Mouse (Mus musculus): Measurements from ENCODE around the gene Capn10. TPM values are rescaled to one million over a fixed set of nuclear protein-coding genes. Genes with fewer than 3 reads are reported as not detected.
"Not testable (repeated sequence)": the region's sequence is repeated elsewhere in the genome, so short reads cannot be mapped to it uniquely, and the experiment has no call there.

Capn10 gene
- polyA plus RNA-seq, 1 experiment from 2014 or later, result 21.3 TPM

GRCm38 (mm10) chr1:92950607-92951006 is 16.4 kb downstream of the Capn10 start, which contains the start of gene Gpr35:
Gene Gpr35, plus strand, starts transcription at chr1:92950865.
- Histone ChIP-seq H3K4me3 (ENCODE audit: low read depth, low read length) (no peak within 1 kb of the TSS), H3K9ac (ENCODE audit: low read depth, low read length) (no peak within 1 kb of the TSS), H3K4me1 (replicated peaks; ENCODE audit: control insufficient read depth, insufficient read depth, low read length) (no peaks in the 10 kb centered on the region), H3K36me3 (ENCODE audit: control insufficient read depth, insufficient read depth, low read length) (0 out of 2 replicates have a peak, but pooled peaks cover 5% of the 10 kb centered on the region), H3K9me3 (ENCODE audit: control insufficient read depth, low read length) (no peaks in the 10 kb centered on the region), H3K27ac (ENCODE audit: low read depth, low read length) (no peak within 1 kb of the TSS), H3K27me3 (replicated peaks; ENCODE audit: control insufficient read depth, insufficient read depth, low read length) (no peaks in the 10 kb centered on the region), H3K4me2 (no peak within 1 kb of the TSS)
- 62% methylated on average over 5 of the region's 5 CpGs for WGBS
- no peak for DNase-seq (ENCODE audit: low spot score)
- no peak for ATAC-seq (replicated peaks; ENCODE audit: low FRiP score)

- WGBS, result 66% methylated on average over 2 of the region's 2 CpGs
- no peak overlapping the region for H3K4me3 ChIP-seq (ENCODE audit: low read depth, low read length)
- H3K9ac ChIP-seq (ENCODE audit: low read depth, low read length), result no peak overlapping the region
- no peaks in the 10 kb centered on the region for H3K9me3 ChIP-seq (ENCODE audit: control insufficient read depth, low read length)
- H3K4me2 ChIP-seq, result no peak overlapping the region
- H3K27me3 ChIP-seq (replicated peaks; ENCODE audit: control insufficient read depth, insufficient read depth, low read length), result no peaks in the 10 kb centered on the region
- DNase-seq (ENCODE audit: low spot score) (no peak), ATAC-seq (replicated peaks; ENCODE audit: low FRiP score) (no peak)
- H3K4me1 ChIP-seq (replicated peaks; ENCODE audit: control insufficient read depth, insufficient read depth, low read length), result no peaks in the 10 kb centered on the region
- no peaks in the 10 kb centered on the region for H3K36me3 ChIP-seq (ENCODE audit: control insufficient read depth, insufficient read depth, low read length)
- no peak overlapping the region for H3K27ac ChIP-seq (ENCODE audit: low read depth, low read length)
Observed at GRCm38 (mm10) chr1:92953641-92954040, 19.5 kb downstream of the Capn10 start.

GRCm38 (mm10) chr1:92956571-92957335 is 22.6 kb downstream of the Capn10 start:
- not testable (repeated sequence) for H3K27me3 ChIP-seq (replicated peaks; ENCODE audit: control insufficient read depth, insufficient read depth, low read length); H3K9me3 ChIP-seq (ENCODE audit: control insufficient read depth, low read length); H3K27ac ChIP-seq (ENCODE audit: low read depth, low read length); DNase-seq (ENCODE audit: low spot score); H3K36me3 ChIP-seq (ENCODE audit: control insufficient read depth, insufficient read depth, low read length); H3K4me3 ChIP-seq (ENCODE audit: low read depth, low read length); H3K4me1 ChIP-seq (replicated peaks; ENCODE audit: control insufficient read depth, insufficient read depth, low read length)
- peak; percentile 57 for ATAC-seq (replicated peaks; ENCODE audit: low FRiP score)
- WGBS, result 3% methylated on average over 10 of the region's 11 CpGs
- H3K9ac ChIP-seq (ENCODE audit: low read depth, low read length), result peak overlapping the region; percentile 7; the same call in 1 of the 2 replicates
- H3K4me2 ChIP-seq, result peak overlapping the region; percentile 54

GRCm38 (mm10) chr1:92958999-92959398 is 24.8 kb downstream of the Capn10 start:
- no peaks in the 10 kb centered on the region for H3K4me1 ChIP-seq (replicated peaks; ENCODE audit: control insufficient read depth, insufficient read depth, low read length)

GRCm38 (mm10) chr1:92970791-92971190 is 36.6 kb downstream of the Capn10 start:
- H3K4me1 ChIP-seq (replicated peaks; ENCODE audit: control insufficient read depth, insufficient read depth, low read length); DNase-seq (ENCODE audit: low spot score); ATAC-seq (replicated peaks; ENCODE audit: low FRiP score); H3K9ac ChIP-seq (ENCODE audit: low read depth, low read length); H3K27ac ChIP-seq (ENCODE audit: low read depth, low read length); H3K36me3 ChIP-seq (ENCODE audit: control insufficient read depth, insufficient read depth, low read length); H3K9me3 ChIP-seq (ENCODE audit: control insufficient read depth, low read length); H3K4me3 ChIP-seq (ENCODE audit: low read depth, low read length); H3K27me3 ChIP-seq (replicated peaks; ENCODE audit: control insufficient read depth, insufficient read depth, low read length); H3K4me2 ChIP-seq: not testable (repeated sequence)
- WGBS, result 86% methylated on average over 6 of the region's 6 CpGs

More at GRCm38 (mm10) chr1:92958999-92959398, 24.8 kb downstream of the Capn10 start:
- H3K9me3 ChIP-seq (ENCODE audit: control insufficient read depth, low read length), result no peaks in the 10 kb centered on the region
- H3K4me2 ChIP-seq, result no peak overlapping the region
- no peaks in the 10 kb centered on the region for H3K36me3 ChIP-seq (ENCODE audit: control insufficient read depth, insufficient read depth, low read length)
- H3K9ac ChIP-seq (ENCODE audit: low read depth, low read length), result no peak overlapping the region
- 88% methylated on average over 1 of the region's 1 CpGs for WGBS
- no peak overlapping the region for H3K27ac ChIP-seq (ENCODE audit: low read depth, low read length)
- DNase-seq (ENCODE audit: low spot score), result no peak
- no peak for ATAC-seq (replicated peaks; ENCODE audit: low FRiP score)
- H3K4me3 ChIP-seq (ENCODE audit: low read depth, low read length), result no peak overlapping the region
- no peaks in the 10 kb centered on the region for H3K27me3 ChIP-seq (replicated peaks; ENCODE audit: control insufficient read depth, insufficient read depth, low read length)

- DNase-seq (ENCODE audit: low spot score), result no peak
- Histone ChIP-seq H3K27me3 (replicated peaks; ENCODE audit: control insufficient read depth, insufficient read depth, low read length) (no peaks in the 10 kb centered on the region; the same call in 1 of the 2 replicates), H3K9ac (ENCODE audit: low read depth, low read length) (no peak overlapping the region), H3K36me3 (ENCODE audit: control insufficient read depth, insufficient read depth, low read length) (no peaks in the 10 kb centered on the region), H3K9me3 (ENCODE audit: control insufficient read depth, low read length) (no peaks in the 10 kb centered on the region), H3K4me2 (no peak overlapping the region), H3K27ac (ENCODE audit: low read depth, low read length) (no peak overlapping the region), H3K4me3 (ENCODE audit: low read depth, low read length) (no peak overlapping the region), H3K4me1 (replicated peaks; ENCODE audit: control insufficient read depth, insufficient read depth, low read length) (no peaks in the 10 kb centered on the region)
- 59% methylated on average over 7 of the region's 7 CpGs for WGBS
- no peak for ATAC-seq (replicated peaks; ENCODE audit: low FRiP score)
Observed at GRCm38 (mm10) chr1:92971879-92972795, 38.0 kb downstream of the Capn10 start.

GRCm38 (mm10) chr1:92972854-92973253 is 38.7 kb downstream of the Capn10 start:
- no peak overlapping the region for H3K27ac ChIP-seq (ENCODE audit: low read depth, low read length)
- no peak overlapping the region for H3K9ac ChIP-seq (ENCODE audit: low read depth, low read length)
- H3K36me3 ChIP-seq (ENCODE audit: control insufficient read depth, insufficient read depth, low read length), result no peaks in the 10 kb centered on the region
- WGBS, result 24% methylated on average over 1 of the region's 1 CpGs
- ATAC-seq (replicated peaks; ENCODE audit: low FRiP score), result no peak
- H3K4me1 ChIP-seq (replicated peaks; ENCODE audit: control insufficient read depth, insufficient read depth, low read length), result no peaks in the 10 kb centered on the region
- no peaks in the 10 kb centered on the region; the same call in 1 of the 2 replicates for H3K27me3 ChIP-seq (replicated peaks; ENCODE audit: control insufficient read depth, insufficient read depth, low read length)
- H3K4me2 ChIP-seq, result no peak overlapping the region
- no peak overlapping the region for H3K4me3 ChIP-seq (ENCODE audit: low read depth, low read length)
- DNase-seq (ENCODE audit: low spot score), result no peak
- H3K9me3 ChIP-seq (ENCODE audit: control insufficient read depth, low read length), result no peaks in the 10 kb centered on the region

GRCm38 (mm10) chr1:92976141-92976566 is 42.0 kb downstream of the Capn10 start:
- no peak overlapping the region for H3K4me3 ChIP-seq (ENCODE audit: low read depth, low read length)
- no peak overlapping the region for H3K9ac ChIP-seq (ENCODE audit: low read depth, low read length)
- no peak overlapping the region for H3K4me2 ChIP-seq
- ATAC-seq (replicated peaks; ENCODE audit: low FRiP score) (no peak), DNase-seq (ENCODE audit: low spot score) (no peak)
- no peaks in the 10 kb centered on the region; the same call in 1 of the 2 replicates for H3K27me3 ChIP-seq (replicated peaks; ENCODE audit: control insufficient read depth, insufficient read depth, low read length)
- no peaks in the 10 kb centered on the region for H3K36me3 ChIP-seq (ENCODE audit: control insufficient read depth, insufficient read depth, low read length)
- WGBS, result 39% methylated on average over 6 of the region's 6 CpGs
- H3K4me1 ChIP-seq (replicated peaks; ENCODE audit: control insufficient read depth, insufficient read depth, low read length), result no peaks in the 10 kb centered on the region
- H3K27ac ChIP-seq (ENCODE audit: low read depth, low read length), result no peak overlapping the region
- no peaks in the 10 kb centered on the region for H3K9me3 ChIP-seq (ENCODE audit: control insufficient read depth, low read length)

All from liver, embryonic 11.5 days (tissue).